Mouse (Mus musculus) heart, adult 2 months (tissue): ENCODE measurements around the gene Mgrn1.

Experiments
- CTCF ChIP-seq: fragments of 200-600 bp; IDR thresholded peaks from 2 replicates; pipeline ENCODE4 v1.8.1; 2022; ENCODE audit warnings: antibody characterized with exemption, mild to moderate bottlenecking, moderate library complexity
- POLR2A ChIP-seq: fragments of 200-500 bp; IDR thresholded peaks from 2 replicates; pipeline ENCODE4 v1.6.1; 2011; ENCODE audit warnings: mild to moderate bottlenecking, low read depth, low read length, control low read depth; ENCODE audit not compliant: insufficient read depth

DNA sequence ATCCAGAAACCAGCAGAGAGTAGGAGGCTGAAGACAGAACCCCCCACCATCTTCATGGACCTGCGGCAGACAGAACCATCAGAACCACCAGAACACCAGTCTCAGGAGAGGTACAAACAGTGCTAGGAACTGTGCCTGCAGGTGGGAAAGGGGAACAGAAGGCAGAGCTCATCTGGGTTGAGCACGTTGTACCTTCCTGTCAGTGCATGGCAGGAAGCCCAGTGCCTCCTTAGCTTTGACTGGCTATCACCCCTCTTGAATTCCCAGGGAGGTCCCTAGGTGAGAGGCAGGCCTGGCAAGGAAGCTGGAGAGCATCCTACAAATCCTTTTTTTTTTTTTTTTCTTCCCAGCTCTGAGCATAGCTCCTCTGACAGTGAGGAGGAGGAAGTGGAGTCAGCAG lies 90.1 kb downstream of the Mgrn1 start:
- TF ChIP-seq CTCF = no peak
- TF ChIP-seq POLR2A = no peak
